22 mouse cellular contexts compared by ENCODE assay signal in genomic region chr6:60345448-60345847, GRCm38 (mm10).
DNase-seq lines count a peak whose midpoint lies in the region; TF ChIP-seq lines count a peak whose summit lies in the region.
"Had no signal": no experiment of that assay in that cellular context is flagged by ENCODE, and none has a peak within 500 bp of the region (broad histone marks: within the 10 kb centered on the region; RNA-seq: fewer than 3 reads in every experiment).

No protein-coding gene starts in this region.

- peak overlapping the region; percentile 87 for H3K27ac ChIP-seq in ES-Bruce4 (ENCODE audit: insufficient read depth, low read length)
- no peak overlapping the region; the same call in 1 of the 2 replicates for H3K27ac ChIP-seq in ES-E14 (ENCODE audit: insufficient read depth, low read depth, low read length, poor library complexity, severe bottlenecking)
- H3K27ac ChIP-seq in layer of hippocampus, adult 2 months, result no peak overlapping the region
- H3K27ac ChIP-seq: embryonic facial prominence, embryonic 13.5 days; embryonic facial prominence, embryonic 15.5 days; forebrain, embryonic 10.5 days; forebrain, embryonic 12.5 days had no signal

- H3K4me1 ChIP-seq in ES-Bruce4 (ENCODE audit: control insufficient read depth, insufficient read depth, low read length), result no peaks in the 10 kb centered on the region
- H3K4me1 ChIP-seq in ES-E14 (ENCODE audit: control insufficient read depth in 2 of 2, insufficient read depth in 2 of 2, low read length in 2 of 2, poor library complexity in 1 of 2), result no peaks in the 10 kb centered on the region
- H3K4me1 ChIP-seq: embryonic facial prominence, embryonic 13.5 days; embryonic facial prominence, embryonic 15.5 days; forebrain, embryonic 10.5 days; forebrain, embryonic 12.5 days had no signal

- peaks cover 24% of the 10 kb centered on the region for H3K9me3 ChIP-seq in ES-Bruce4 (replicated peaks; ENCODE audit: control insufficient read depth, insufficient read depth, low read length, poor library complexity, severe bottlenecking)
- H3K9me3 ChIP-seq in ES-E14 (ENCODE audit: control insufficient read depth, insufficient read depth, low read depth, low read length), result peaks cover 10% of the 10 kb centered on the region
- H3K9me3 ChIP-seq: embryonic facial prominence, embryonic 13.5 days; embryonic facial prominence, embryonic 15.5 days; forebrain, embryonic 10.5 days; forebrain, embryonic 12.5 days had no signal

- H3K36me3 ChIP-seq in ES-Bruce4 (ENCODE audit: control insufficient read depth, insufficient read depth, low read length, poor library complexity, severe bottlenecking) (0 out of 2 replicates have a peak, but pooled peaks cover 2% of the 10 kb centered on the region), ES-E14 (ENCODE audit: control insufficient read depth, insufficient read depth, low read length, poor library complexity, severe bottlenecking) (no peaks in the 10 kb centered on the region)
- H3K36me3 ChIP-seq: embryonic facial prominence, embryonic 13.5 days; embryonic facial prominence, embryonic 15.5 days; forebrain, embryonic 10.5 days; forebrain, embryonic 12.5 days had no signal

- H3K4me3 ChIP-seq in ES-Bruce4 (ENCODE audit: low read depth, low read length) (no peak overlapping the region), ES-E14 (ENCODE audit: insufficient read depth in 1 of 2, low read depth in 1 of 2, low read length in 2 of 2, poor library complexity in 1 of 2, severe bottlenecking in 1 of 2) (no peak overlapping the region)
- H3K4me3 ChIP-seq in layer of hippocampus, adult 2 months, result no peak overlapping the region
- H3K4me3 ChIP-seq: embryonic facial prominence, embryonic 13.5 days; embryonic facial prominence, embryonic 15.5 days; erythroblast, embryonic 14.5 days; forebrain, embryonic 10.5 days; forebrain, embryonic 12.5 days had no signal

- in situ Hi-C loops in ES-E14 (cut with MboI; ENCODE audit: low sequenced_read_pairs in 2 of 2, unreplicated experiment in 2 of 2), result no loop called here

- H3K9ac ChIP-seq in ES-Bruce4 (ENCODE audit: low read depth, poor library complexity, severe bottlenecking) (no peak overlapping the region), ES-E14 (ENCODE audit: insufficient read depth, low read depth, low read length, poor library complexity, severe bottlenecking) (no peak overlapping the region)
- H3K9ac ChIP-seq: embryonic facial prominence, embryonic 13.5 days; embryonic facial prominence, embryonic 15.5 days; forebrain, embryonic 12.5 days had no signal

- H3K27me3 ChIP-seq in ES-Bruce4 (ENCODE audit: control insufficient read depth, insufficient read depth, low read length, poor library complexity, severe bottlenecking), result no peaks in the 10 kb centered on the region
- H3K27me3 ChIP-seq: CH12.LX; embryonic facial prominence, embryonic 13.5 days; embryonic facial prominence, embryonic 15.5 days; forebrain, embryonic 12.5 days had no signal

- no peak for TF ChIP-seq CTCF in ES-Bruce4 (IDR thresholded peaks at IDR 0.05; ENCODE audit: low read depth, low read length)
- TF ChIP-seq CTCF in layer of hippocampus, adult 2 months (conservative IDR thresholded peaks at IDR 0.05), result no peak

- TF ChIP-seq POLR2A in ES-Bruce4 (IDR thresholded peaks at IDR 0.05; ENCODE audit: insufficient read depth, low read length), result no peak

- DNase-seq in cerebellum, postnatal 10 days, result peak; percentile 1 to 16
- no peak for DNase-seq in cerebellum, postnatal 4 days (ENCODE audit: low spot score in 2 of 2)
- DNase-seq in ES-E14 (ENCODE audit: low read depth, low spot score) (peak; percentile 13), ZHBTc4 (ENCODE audit: low read depth, low spot score) (peak; percentile 38)
- DNase-seq in layer of hippocampus, adult 2 months (ENCODE audit: low spot score in 2 of 2), result no peak
- DNase-seq in lung, postnatal 10 days, result no peak
- DNase-seq: adrenal gland, adult 2 months; adrenal gland, postnatal 10 days; adrenal gland, postnatal 25 days; B cell, adult 2 months; cerebellum, adult 11 months; cerebellum, adult 18-20 months; cerebellum, adult 8-10 months; cerebellum, adult 9-11 months; embryo, embryonic 11 days had no signal

- TF ChIP-seq EP300 in ES-Bruce4 (IDR thresholded peaks at IDR 0.05; ENCODE audit: insufficient read depth, low read depth, low read length), result peak; percentile 60; the same call in 1 of the 2 replicates

TF ChIP-seq in ES-E14, 5 proteins besides CTCF, POLR2A, EP300 and RAD21:
- TF ChIP-seq ZC3H11A (IDR thresholded peaks at IDR 0.05; ENCODE audit: borderline replicate concordance, low read depth, low read length) (no peak), MAFK (IDR thresholded peaks at IDR 0.05; ENCODE audit: insufficient read depth, low read depth, low read length) (no peak), ZNF384 (IDR thresholded peaks at IDR 0.05; ENCODE audit: low read depth, low read length) (no peak), HCFC1 (IDR thresholded peaks at IDR 0.05; ENCODE audit: borderline replicate concordance, insufficient read depth, low read length) (no peak), CHD2 (IDR thresholded peaks at IDR 0.05; ENCODE audit: low read depth, low read length) (no peak)
TF ChIP-seq in ES-E14: peak in this region for 0.

Comparison
In these comparisons a context has a peak if more than half of its experiments do, and no peak if none do; other contexts are left out.
1. DNase-seq: peak in cerebellum, postnatal 10 days (2 of 2), ES-E14 (single experiment) and ZHBTc4 (single experiment); none in cerebellum, postnatal 4 days (0 of 2), layer of hippocampus, adult 2 months (0 of 2) and lung, postnatal 10 days (single experiment).